Mouse (Mus musculus) midbrain, embryonic 16.5 days (tissue): ENCODE data around the gene 4930404N11Rik. TPM values are rescaled to one million over a fixed set of nuclear protein-coding genes. Genes with fewer than 3 reads are reported as not detected.

ENCODE experiments used
- ATAC-seq: fragments of 200-750 bp; cut with Nextera tagmentation; 2 replicates; pipeline ENCODE4 v1.8.0; 2017; ENCODE audit warnings: moderate TSS enrichment
- H3K27ac ChIP-seq: fragments of 300-500 bp; sonication (generic); 2 replicates; pipeline ENCODE4 v1.5.1; 2014; ENCODE audit warnings: mild to moderate bottlenecking, low read length, mixed read lengths
- H3K27me3 ChIP-seq: fragments of 300-500 bp; sonication (generic); 2 replicates; pipeline ENCODE4 v1.6.1; 2014; ENCODE audit warnings: low read depth, low read length, mixed read lengths; ENCODE audit not compliant: control insufficient read depth, insufficient read depth
- H3K36me3 ChIP-seq: fragments of 300-500 bp; sonication (generic); 2 replicates; pipeline ENCODE4 v1.6.1; 2014; ENCODE audit warnings: mild to moderate bottlenecking, low read length, moderate library complexity, mixed read lengths; ENCODE audit not compliant: control insufficient read depth, insufficient read depth
- H3K4me1 ChIP-seq: fragments of 300-500 bp; sonication (generic); 2 replicates; pipeline ENCODE4 v1.6.1; 2014; ENCODE audit warnings: mild to moderate bottlenecking, low read length, mixed read lengths; ENCODE audit not compliant: control insufficient read depth, insufficient read depth
- H3K4me2 ChIP-seq: fragments of 300-500 bp; sonication (generic); 2 replicates; pipeline ENCODE4 v1.6.1; 2014; ENCODE audit warnings: mild to moderate bottlenecking, low read length, mixed read lengths
- H3K4me3 ChIP-seq: fragments of 300-500 bp; sonication (generic); 2 replicates; pipeline ENCODE4 v1.5.1; 2014; ENCODE audit warnings: low read depth, mild to moderate bottlenecking, low read length, moderate library complexity, mixed read lengths
- H3K9ac ChIP-seq: fragments of 300-500 bp; sonication (generic); 2 replicates; pipeline ENCODE4 v1.6.1; 2014; ENCODE audit warnings: low read depth, low read length, mixed read lengths
- H3K9me3 ChIP-seq: fragments of 300-500 bp; sonication (generic); replicated peaks from 2 replicates; pipeline ENCODE4 v1.6.1; 2014; ENCODE audit warnings: mild to moderate bottlenecking, low read length, mixed read lengths; ENCODE audit not compliant: control insufficient read depth, poor library complexity, severe bottlenecking
- WGBS: fragments of 180-500 bp; shearing (Covaris S2); extraction: QIAGEN DNeasy Blood & Tissue Kit; methylation state at CpG from one replicate; pipeline ENCODE4 v1.1.7; 2014; 5-methylcytosine and 5-hydroxymethylcytosine counted together
- polyA plus RNA-seq: library from polyadenylated mRNA; unstranded; fragments of >200 nt; fragmentation: Nextera tagmentation; extraction: Ambion mirVana; gene quantifications from 2 replicates; pipeline ENCODE4 v1.2.1, GENCODE M21; 2015

The 4930404N11Rik gene
- polyA plus RNA-seq, 1 experiment from 2014 or later: 0.63 TPM

DNA sequence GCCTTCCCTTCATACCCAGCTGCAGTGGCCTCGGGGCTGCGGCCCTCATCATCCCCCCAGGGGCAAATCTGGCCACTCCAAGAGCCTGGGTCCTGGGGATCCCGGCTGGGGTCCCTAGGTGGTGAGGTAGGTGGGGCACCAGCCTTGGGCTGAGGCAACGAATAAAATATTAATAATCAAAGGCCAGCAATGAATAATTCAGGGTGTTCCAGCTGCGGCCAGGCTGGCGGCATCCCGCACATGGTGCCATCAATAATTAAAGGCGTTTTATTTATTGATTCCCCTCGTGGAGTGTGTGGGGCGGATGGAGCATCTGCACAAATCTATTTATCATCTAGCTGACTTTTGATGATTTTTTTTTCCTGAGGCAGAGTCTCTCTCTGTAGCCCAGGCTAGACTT, 37.9 kb upstream of the 4930404N11Rik start:
- H3K4me1 ChIP-seq: peaks cover 26% of the 10 kb centered on the region
- no peak overlapping the region for H3K4me3 ChIP-seq
- H3K27me3 ChIP-seq: peaks cover 3% of the 10 kb centered on the region
- 0 out of 2 replicates have a peak overlapping the region, but pooled peaks have one; percentile 22 for H3K27ac ChIP-seq
- WGBS: 35% methylated on average over 10 of the region's 10 CpGs
- peaks cover 39% of the 10 kb centered on the region for H3K36me3 ChIP-seq
- 0 out of 2 replicates have a peak overlapping the region, but pooled peaks have one; percentile 20 for H3K9ac ChIP-seq
- no peak for ATAC-seq
- no peaks in the 10 kb centered on the region for H3K9me3 ChIP-seq
- no peak overlapping the region for H3K4me2 ChIP-seq

DNA sequence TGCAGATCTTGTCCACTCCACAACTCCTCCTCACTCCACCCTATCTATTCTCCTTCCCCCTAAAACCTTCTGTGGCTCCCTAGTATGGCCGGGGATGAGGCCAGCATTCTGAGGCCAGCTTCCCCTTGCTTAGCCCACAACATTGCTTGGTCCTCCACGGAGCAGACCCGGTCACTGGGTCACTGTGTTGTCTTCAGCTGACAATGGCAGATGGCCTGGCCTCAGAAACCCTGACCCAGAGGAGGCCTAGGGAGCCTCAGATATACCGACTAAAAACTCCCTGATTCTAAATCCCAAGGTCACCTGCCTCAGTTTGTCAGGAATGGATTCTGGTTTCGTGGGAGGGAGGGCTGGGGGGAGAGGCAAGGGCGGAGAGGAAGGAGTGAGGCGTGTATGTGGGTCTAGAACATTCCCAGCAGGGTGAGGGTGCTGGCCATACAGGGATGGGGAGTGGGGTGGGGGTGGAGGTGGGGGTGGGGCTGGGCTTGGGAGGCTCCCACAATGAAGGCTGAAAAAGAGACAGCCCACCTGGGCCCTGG, 36.7 kb upstream of the 4930404N11Rik start:
- Histone ChIP-seq H3K4me2 (no peak overlapping the region; the same call in 1 of the 2 replicates), H3K4me1 (peaks cover 22% of the 10 kb centered on the region), H3K4me3 (no peak overlapping the region), H3K9ac (peak overlapping the region; percentile 31; the same call in 1 of the 2 replicates), H3K27me3 (no peaks in the 10 kb centered on the region; the same call in 1 of the 2 replicates), H3K36me3 (peaks cover 38% of the 10 kb centered on the region), H3K27ac (peak overlapping the region; percentile 82), H3K9me3 (no peaks in the 10 kb centered on the region)
- 20% methylated on average over 7 of the region's 7 CpGs for WGBS
- no peak for ATAC-seq

DNA sequence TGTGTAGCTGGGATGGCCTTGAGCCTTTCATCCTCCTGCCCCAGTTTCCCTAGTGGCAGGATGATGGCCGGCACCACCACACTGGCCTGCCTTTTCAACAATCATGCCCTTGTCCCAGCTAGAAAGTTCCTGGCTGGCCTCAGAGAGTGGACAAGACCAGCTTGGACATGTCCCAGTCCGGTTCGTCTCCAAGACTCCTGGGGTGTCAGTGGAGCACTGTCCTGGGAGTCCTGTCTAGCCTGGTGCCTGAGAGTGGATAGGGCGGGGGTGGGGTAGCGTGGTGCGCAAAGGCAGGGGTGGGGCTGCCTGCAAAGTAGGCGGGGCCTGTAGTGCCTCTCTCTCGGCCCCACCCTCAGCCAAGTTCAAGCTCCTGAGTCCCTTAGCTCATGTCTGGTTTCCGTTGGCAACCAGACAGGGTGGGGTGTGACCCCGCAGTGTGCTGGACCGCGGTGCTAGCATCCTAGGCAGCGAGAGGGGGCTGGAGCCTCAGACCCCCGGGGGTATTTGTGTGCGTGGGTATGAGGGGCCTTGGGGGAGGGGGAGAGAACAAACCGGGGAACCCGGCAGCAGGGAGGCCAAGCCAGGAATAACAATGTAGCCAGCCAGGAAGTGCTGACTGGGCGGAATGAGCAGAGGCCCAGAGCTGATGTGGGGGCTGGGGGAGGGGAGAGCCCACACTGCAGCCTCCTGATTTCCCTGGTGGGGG, 36.1 kb upstream of the 4930404N11Rik start:
- no peaks in the 10 kb centered on the region for H3K9me3 ChIP-seq
- H3K36me3 ChIP-seq: peaks cover 32% of the 10 kb centered on the region
- H3K9ac ChIP-seq: peak overlapping the region; percentile 31; the same call in 1 of the 2 replicates
- no peaks in the 10 kb centered on the region; the same call in 1 of the 2 replicates for H3K27me3 ChIP-seq
- peak overlapping the region; percentile 82 for H3K27ac ChIP-seq
- WGBS: 7% methylated on average over 18 of the region's 18 CpGs
- H3K4me1 ChIP-seq: peaks cover 22% of the 10 kb centered on the region
- H3K4me2 ChIP-seq: no peak overlapping the region; the same call in 1 of the 2 replicates
- H3K4me3 ChIP-seq: no peak overlapping the region
- ATAC-seq: peak; percentile 52

DNA sequence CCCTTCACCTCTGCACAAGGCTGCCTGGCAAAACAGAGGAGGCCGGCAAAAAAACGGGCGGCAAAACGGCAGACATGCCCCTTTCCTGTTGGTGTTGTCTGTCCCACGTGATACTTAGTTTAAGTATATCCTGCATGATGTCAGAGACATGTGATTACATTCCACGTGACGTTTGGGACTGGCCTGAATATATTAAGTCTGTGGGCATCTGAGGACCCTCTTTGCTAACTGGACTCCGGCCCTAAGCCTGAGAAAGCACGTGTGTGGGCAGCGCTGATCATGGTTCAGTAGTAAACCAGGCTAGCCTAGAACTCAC, 35.5 kb upstream of the 4930404N11Rik start:
- Histone ChIP-seq H3K4me3 (no peak overlapping the region), H3K9me3 (no peaks in the 10 kb centered on the region), H3K27ac (peak overlapping the region; percentile 82; the same call in 1 of the 2 replicates), H3K27me3 (no peaks in the 10 kb centered on the region), H3K9ac (no peak overlapping the region), H3K4me2 (no peak overlapping the region; the same call in 1 of the 2 replicates), H3K36me3 (peaks cover 29% of the 10 kb centered on the region), H3K4me1 (peaks cover 22% of the 10 kb centered on the region)
- 34% methylated on average over 10 of the region's 10 CpGs for WGBS
- ATAC-seq: no peak

DNA sequence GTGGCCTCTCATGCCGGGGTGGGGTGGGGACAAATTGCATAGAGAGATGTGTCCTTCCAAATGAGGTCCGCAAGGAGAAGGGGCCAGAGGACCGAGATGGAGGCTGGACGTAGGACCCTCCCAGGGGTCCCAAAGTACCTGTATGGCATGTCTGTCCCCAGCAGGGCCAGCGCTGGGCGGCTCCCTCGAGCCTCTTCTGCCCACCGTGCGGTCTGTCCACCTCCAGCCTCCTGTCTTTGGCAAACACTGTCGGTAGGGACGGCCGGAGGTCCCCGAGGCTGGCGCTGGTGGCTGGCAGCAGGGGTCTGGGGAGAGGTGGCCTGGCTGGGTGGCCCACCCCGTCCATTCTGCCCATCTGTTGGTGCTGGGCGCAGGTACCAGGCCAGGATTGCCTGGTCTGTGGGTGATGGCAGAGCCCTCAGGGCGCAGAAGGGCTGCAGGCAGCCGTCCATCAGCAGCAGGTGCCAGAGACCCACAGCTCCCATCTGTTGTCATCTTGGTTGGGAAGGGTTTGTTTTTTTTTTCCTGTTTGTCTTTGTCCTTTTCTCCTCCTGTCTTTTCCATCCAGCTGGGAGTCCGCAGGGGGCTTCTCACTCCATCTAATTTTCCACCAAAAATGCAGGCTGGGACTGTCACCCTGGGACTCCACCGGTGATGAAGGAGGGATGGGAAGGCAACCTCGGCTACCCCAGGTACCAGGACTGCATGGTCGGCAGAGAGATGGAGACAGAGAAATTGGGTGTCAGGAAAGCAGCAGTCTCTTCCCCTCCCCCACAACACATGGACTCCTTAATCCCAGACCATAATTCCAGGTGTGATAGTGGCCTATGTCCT, 35.0 kb upstream of the 4930404N11Rik start:
- no peaks in the 10 kb centered on the region for H3K9me3 ChIP-seq
- H3K9ac ChIP-seq: 0 out of 2 replicates have a peak overlapping the region, but pooled peaks have one; percentile 41
- H3K4me3 ChIP-seq: no peak overlapping the region
- H3K4me1 ChIP-seq: peaks cover 22% of the 10 kb centered on the region
- no peak overlapping the region for H3K27ac ChIP-seq
- 48% methylated on average over 22 of the region's 22 CpGs for WGBS
- H3K4me2 ChIP-seq: peak overlapping the region; percentile 28; the same call in 1 of the 2 replicates
- H3K36me3 ChIP-seq: peaks cover 23% of the 10 kb centered on the region
- ATAC-seq: no peak
- no peaks in the 10 kb centered on the region for H3K27me3 ChIP-seq

DNA sequence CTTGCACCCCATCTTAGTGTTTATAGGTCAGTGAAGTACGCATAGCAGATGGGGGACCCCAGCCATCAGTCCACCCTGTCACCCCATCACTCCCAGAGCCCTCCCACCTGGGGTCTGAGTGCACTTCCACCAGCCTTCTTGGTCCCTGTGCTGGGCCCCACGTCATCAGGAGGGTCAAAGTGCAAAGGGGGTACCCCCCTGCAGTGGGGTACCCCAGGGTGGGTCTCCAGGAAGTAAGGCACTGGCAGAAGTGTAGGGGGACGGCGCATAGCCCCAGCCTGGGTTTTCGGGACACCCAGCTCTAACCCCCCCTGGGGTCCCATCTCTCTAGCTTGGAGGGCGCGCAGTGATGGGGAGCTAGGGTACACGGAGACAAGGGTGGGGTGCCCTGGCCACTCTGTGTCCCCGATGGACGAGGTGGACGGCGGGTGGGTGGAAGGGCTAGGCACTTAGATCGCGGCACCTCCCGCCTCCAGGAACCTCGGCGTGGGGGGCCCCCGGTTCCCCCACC, 34.2 kb upstream of the 4930404N11Rik start:
- peaks cover 22% of the 10 kb centered on the region for H3K4me1 ChIP-seq
- no peak for ATAC-seq
- H3K9me3 ChIP-seq: no peaks in the 10 kb centered on the region
- peak overlapping the region; percentile 28; the same call in 1 of the 2 replicates for H3K4me2 ChIP-seq
- H3K36me3 ChIP-seq: peaks cover 21% of the 10 kb centered on the region
- 78% methylated on average over 18 of the region's 18 CpGs for WGBS
- no peak overlapping the region for H3K27ac ChIP-seq
- H3K27me3 ChIP-seq: no peaks in the 10 kb centered on the region
- 0 out of 2 replicates have a peak overlapping the region, but pooled peaks have one; percentile 26 for H3K9ac ChIP-seq
- no peak overlapping the region for H3K4me3 ChIP-seq

DNA sequence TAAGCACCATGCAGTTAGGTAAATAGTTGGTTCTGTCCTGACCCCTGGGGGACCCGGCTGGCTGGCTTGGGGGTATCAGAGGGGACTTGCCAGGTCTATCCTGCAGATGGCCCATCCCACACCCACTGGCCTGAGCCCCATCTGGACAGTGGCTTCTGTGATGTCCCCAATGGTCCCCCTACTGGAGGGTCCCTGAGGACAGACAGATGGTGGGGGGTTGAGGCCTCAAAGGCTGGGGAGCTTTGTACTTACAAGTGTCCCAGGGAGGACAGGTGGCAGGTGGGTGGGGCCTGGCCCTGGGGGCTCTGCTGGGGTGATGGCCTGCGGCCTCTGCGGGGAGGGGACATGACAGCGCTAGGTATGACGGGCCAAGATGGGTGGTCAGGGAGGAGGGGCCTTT, 33.7 kb upstream of the 4930404N11Rik start:
- 0 out of 2 replicates have a peak overlapping the region, but pooled peaks have one; percentile 10 for H3K9ac ChIP-seq
- H3K36me3 ChIP-seq: peaks cover 16% of the 10 kb centered on the region
- 0 out of 2 replicates have a peak overlapping the region, but pooled peaks have one; percentile 3 for H3K4me2 ChIP-seq
- no peak overlapping the region for H3K4me3 ChIP-seq
- no peak overlapping the region for H3K27ac ChIP-seq
- 66% methylated on average over 5 of the region's 5 CpGs for WGBS
- ATAC-seq: no peak
- H3K27me3 ChIP-seq: no peaks in the 10 kb centered on the region
- no peaks in the 10 kb centered on the region for H3K9me3 ChIP-seq
- H3K4me1 ChIP-seq: peaks cover 22% of the 10 kb centered on the region

DNA sequence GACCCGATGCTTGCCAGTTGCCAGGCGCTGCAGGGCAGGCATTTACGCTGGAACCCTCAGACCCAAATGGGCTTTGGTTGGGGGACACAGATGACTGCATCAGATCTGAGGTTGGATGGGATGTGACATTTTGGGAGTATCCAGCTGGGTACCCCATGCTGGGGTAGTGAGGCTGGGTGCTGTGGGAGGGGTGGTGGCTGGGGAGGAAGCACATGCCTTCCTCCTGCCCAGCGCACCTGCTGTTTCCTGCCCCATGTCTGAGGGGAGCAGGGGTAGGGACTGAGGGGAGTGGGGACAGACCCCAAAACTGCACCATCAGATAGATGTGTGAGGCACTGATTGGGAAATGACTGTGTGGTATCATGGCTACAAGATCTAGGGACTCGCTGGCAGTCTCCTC, 31.1 kb upstream of the 4930404N11Rik start:
- Histone ChIP-seq H3K9ac (no peak overlapping the region), H3K9me3 (no peaks in the 10 kb centered on the region), H3K4me1 (peaks cover 9% of the 10 kb centered on the region), H3K4me2 (no peak overlapping the region), H3K27me3 (no peaks in the 10 kb centered on the region), H3K4me3 (no peak overlapping the region), H3K36me3 (peaks cover 13% of the 10 kb centered on the region; the same call in 1 of the 2 replicates), H3K27ac (no peak overlapping the region)
- no peak for ATAC-seq
- WGBS: 52% methylated on average over 5 of the region's 5 CpGs
